ENCODE assay signal across 18 mouse cellular contexts in genomic region chr6:148172904-148173303, GRCm38 (mm10).
"Had no signal": no experiment of that assay in that cellular context is flagged by ENCODE, and none has a peak within 500 bp of the region (broad histone marks: within the 10 kb centered on the region; RNA-seq: fewer than 3 reads in every experiment).

No protein-coding gene starts in this region.

- DNase-seq: liver, postnatal 0 days; lung, adult 2 months; lung, postnatal 14 days; lung, postnatal 36 days; right cerebral cortex, postnatal 14 days; thymus, adult 2 months; thymus, postnatal 25 days; thymus, postnatal 4 days had no signal

- H3K27ac ChIP-seq: lung, embryonic 15.5 days; macrophage; midbrain, embryonic 13.5 days; midbrain, embryonic 15.5 days; neural tube, embryonic 12.5 days; stomach, embryonic 15.5 days; stomach, postnatal 0 days had no signal

- H3K36me3 ChIP-seq: lung, embryonic 15.5 days; midbrain, embryonic 13.5 days; midbrain, embryonic 15.5 days; neural tube, embryonic 12.5 days; stomach, embryonic 15.5 days had no signal

- H3K4me2 ChIP-seq: lung, embryonic 15.5 days; midbrain, embryonic 11.5 days; midbrain, embryonic 13.5 days; midbrain, embryonic 15.5 days; neural tube, embryonic 12.5 days; stomach, embryonic 15.5 days had no signal

- H3K9ac ChIP-seq: liver, postnatal 0 days; lung, embryonic 15.5 days; midbrain, embryonic 13.5 days; midbrain, embryonic 15.5 days; neural tube, embryonic 12.5 days; stomach, embryonic 15.5 days had no signal

- H3K9me3 ChIP-seq: lung, embryonic 15.5 days; midbrain, embryonic 13.5 days; midbrain, embryonic 15.5 days; neural tube, embryonic 12.5 days; stomach, embryonic 15.5 days had no signal

- H3K4me1 ChIP-seq: lung, embryonic 15.5 days; midbrain, embryonic 13.5 days; midbrain, embryonic 15.5 days; neural tube, embryonic 12.5 days; stomach, embryonic 15.5 days had no signal

- H3K27me3 ChIP-seq: lung, embryonic 15.5 days; megakaryocyte, embryonic 14.5 days; midbrain, embryonic 13.5 days; midbrain, embryonic 15.5 days; neural tube, embryonic 12.5 days; stomach, embryonic 15.5 days had no signal

- ATAC-seq: liver, postnatal 0 days; lung, postnatal 0 days; midbrain, embryonic 13.5 days; midbrain, embryonic 15.5 days had no signal

- H3K4me3 ChIP-seq: lung, embryonic 15.5 days; megakaryocyte, embryonic 14.5 days; midbrain, embryonic 13.5 days; midbrain, embryonic 15.5 days; neural tube, embryonic 12.5 days; stomach, embryonic 15.5 days had no signal
